Comparison of ENCODE assay signal across 8 mouse cellular contexts in genomic region chr1:66176012-66176837, GRCm38 (mm10). TPM values are rescaled to one million over a fixed set of nuclear protein-coding genes. Genes with fewer than 3 reads are reported as not detected.
DNase-seq lines count a peak whose midpoint lies in the region; ATAC-seq and TF ChIP-seq lines count a peak whose summit lies in the region.

No protein-coding gene starts in this region.

- H3K9ac ChIP-seq in CH12.LX (ENCODE audit: insufficient read depth, low read depth) = no peak overlapping the region
- peak overlapping the region; percentile 97 for H3K9ac ChIP-seq in forebrain, embryonic 13.5 days
- H3K9ac ChIP-seq in liver, embryonic 15.5 days = no peak overlapping the region

- H3K27me3 ChIP-seq in CH12.LX (replicated peaks) = no peaks in the 10 kb centered on the region
- no peaks in the 10 kb centered on the region for H3K27me3 ChIP-seq in forebrain, embryonic 13.5 days
- peaks cover 10% of the 10 kb centered on the region for H3K27me3 ChIP-seq in liver, embryonic 15.5 days

- peaks cover 0 to 21% of the 10 kb centered on the region in 2 experiments; a peak in 2 of 4 replicates for H3K4me1 ChIP-seq in CH12.LX (ENCODE audit: control insufficient read depth in 1 of 2, insufficient read depth in 2 of 2)
- H3K4me1 ChIP-seq in forebrain, embryonic 13.5 days = peaks cover 38% of the 10 kb centered on the region
- H3K4me1 ChIP-seq in liver, embryonic 15.5 days (replicated peaks) = 0 out of 2 replicates have a peak, but pooled peaks cover 5% of the 10 kb centered on the region

- no peaks in the 10 kb centered on the region for H3K36me3 ChIP-seq in CH12.LX (replicated peaks in 1 of 2; ENCODE audit: control insufficient read depth in 1 of 2, insufficient read depth in 1 of 2, low read length in 1 of 2)
- peaks cover 28% of the 10 kb centered on the region for H3K36me3 ChIP-seq in forebrain, embryonic 13.5 days (ENCODE audit: poor library complexity, severe bottlenecking)
- no peaks in the 10 kb centered on the region for H3K36me3 ChIP-seq in liver, embryonic 15.5 days (replicated peaks)

- TF ChIP-seq RAD21 in CH12.LX (IDR thresholded peaks at IDR 0.05; ENCODE audit: low read depth, low read length) = no peak

- in situ Hi-C loops in CH12.LX (cut with MboI; ENCODE audit: low pct_ligation_motif_present, low pct_unique_long_range_greater_than_20kb, low sequenced_read_pairs) = no loop called here

- ATAC-seq in forebrain, embryonic 13.5 days = peak; percentile 64
- ATAC-seq in liver, embryonic 15.5 days (ENCODE audit: insufficient read depth) = no peak
- no peak for ATAC-seq in erythroblast, adult 5-6 weeks (replicated peaks; ENCODE audit: low FRiP score, poor library complexity, severe bottlenecking)

- no peak for TF ChIP-seq POLR2A in CH12.LX (IDR thresholded peaks at IDR 0.05; ENCODE audit: low read depth, low read length)

- H3K4me3 ChIP-seq in CH12.LX (replicated peaks in 1 of 3; ENCODE audit: low read depth in 2 of 3, low read length in 2 of 3, poor library complexity in 1 of 3) = peak overlapping the region in 1 of 3 experiments; percentile 64
- H3K4me3 ChIP-seq in forebrain, embryonic 13.5 days = peak overlapping the region; percentile 89
- no peak overlapping the region; the same call in 1 of the 2 replicates for H3K4me3 ChIP-seq in liver, embryonic 15.5 days (replicated peaks)

- no peak overlapping the region for H3K27ac ChIP-seq in CH12.LX (ENCODE audit: insufficient read depth, low read depth)
- H3K27ac ChIP-seq in forebrain, embryonic 13.5 days = peak overlapping the region; percentile 97
- no peak overlapping the region for H3K27ac ChIP-seq in liver, embryonic 15.5 days (replicated peaks)

- no peak for TF ChIP-seq CTCF in CH12.LX (conservative IDR thresholded peaks at IDR 0.05 in 1 of 2, IDR thresholded peaks at IDR 0.05 in 1 of 2; ENCODE audit: low read depth in 2 of 2, low read length in 2 of 2)

- dilution Hi-C loops in CH12.LX (cut with MboI; ENCODE audit: extremely low pct_ligation_motif_present, extremely low pct_unique_long_range_greater_than_20kb, low sequenced_read_pairs) = no loop called here

- H3K9me3 ChIP-seq in CH12.LX (replicated peaks; ENCODE audit: low read length) = no peaks in the 10 kb centered on the region
- no peaks in the 10 kb centered on the region for H3K9me3 ChIP-seq in forebrain, embryonic 13.5 days (replicated peaks)
- H3K9me3 ChIP-seq in liver, embryonic 15.5 days (replicated peaks) = no peaks in the 10 kb centered on the region

- peak overlapping the region; percentile 71 for H3K4me2 ChIP-seq in CH12.LX (ENCODE audit: insufficient read depth, low read depth, poor library complexity, severe bottlenecking)
- H3K4me2 ChIP-seq in forebrain, embryonic 13.5 days = peak overlapping the region; percentile 69
- H3K4me2 ChIP-seq in liver, embryonic 15.5 days = peak overlapping the region; percentile 65

- no peaks in the 10 kb centered on the region for H3K79me2 ChIP-seq in CH12.LX (replicated peaks; ENCODE audit: control insufficient read depth, extremely low read depth, insufficient read depth, poor library complexity, severe bottlenecking)

- WGBS in forebrain, embryonic 13.5 days = 9% methylated on average over 9 of the region's 9 CpGs
- 23% methylated on average over 9 of the region's 9 CpGs for WGBS in liver, embryonic 15.5 days (ENCODE audit: insufficient replicate concordance)

- TF ChIP-seq EP300 in CH12.LX (IDR thresholded peaks at IDR 0.05; ENCODE audit: low read length) = no peak

- peak; percentile 26 to 36 for DNase-seq in cerebellum, adult 18-20 months
- DNase-seq in cerebellum, adult 9-10 months = no peak
- DNase-seq in CH12.LX (ENCODE audit: extremely low read depth) (peak; percentile 11), adipocyte (ENCODE audit: low spot score) (no peak)
- no peak for DNase-seq in kidney, postnatal 36 days

TF ChIP-seq in CH12.LX, 34 proteins besides CTCF, POLR2A, EP300 and RAD21:
- TF ChIP-seq MAFK (IDR thresholded peaks at IDR 0.05; ENCODE audit: insufficient replicate concordance, low read length) (no peak), UBTF (IDR thresholded peaks at IDR 0.05; ENCODE audit: low read depth, low read length) (no peak), JUN (IDR thresholded peaks at IDR 0.05; ENCODE audit: insufficient read depth, low read depth, low read length) (no peak), GABPA (IDR thresholded peaks at IDR 0.05; ENCODE audit: insufficient replicate concordance, low read depth, low read length) (no peak), TBP (conservative IDR thresholded peaks at IDR 0.05; ENCODE audit: low read depth, low read length) (no peak), JUND (conservative IDR thresholded peaks at IDR 0.05; ENCODE audit: low read depth, low read length) (no peak), USF2 (conservative IDR thresholded peaks at IDR 0.05; ENCODE audit: low read depth, low read length) (no peak), SIN3A (IDR thresholded peaks at IDR 0.05; ENCODE audit: low read length) (no peak), ZC3H11A (IDR thresholded peaks at IDR 0.05; ENCODE audit: low read depth, low read length) (no peak), NELFE (IDR thresholded peaks at IDR 0.05; ENCODE audit: low read depth, low read length) (no peak), TCF12 (IDR thresholded peaks at IDR 0.05; ENCODE audit: low read depth, low read length) (no peak), KAT2A (IDR thresholded peaks at IDR 0.05; ENCODE audit: insufficient replicate concordance, low read length) (no peak), SMC3 (IDR thresholded peaks at IDR 0.05; ENCODE audit: low read depth, low read length) (no peak), ZKSCAN1 (IDR thresholded peaks at IDR 0.05; ENCODE audit: borderline replicate concordance, low read depth, low read length) (no peak), ETS1 (conservative IDR thresholded peaks at IDR 0.05; ENCODE audit: low read depth, low read length) (no peak), CHD2 (IDR thresholded peaks at IDR 0.05; ENCODE audit: low read length) (no peak), POLR2AphosphoS2 (IDR thresholded peaks at IDR 0.05; ENCODE audit: low read depth, low read length) (no peak), MYC (IDR thresholded peaks at IDR 0.05; ENCODE audit: low read depth, low read length) (no peak), MAZ (IDR thresholded peaks at IDR 0.05; ENCODE audit: low read depth, low read length) (no peak)

RNA-seq across cellular contexts. Expression of gene Map2, which starts 1.2 kb away (rescaled TPM):
- total RNA-seq in CH12.LX (2012; rRNA removed) (1.5 and 2.5 TPM in 2 replicates), CH12.LX (2014; rRNA removed) (5.0 and 5.9 TPM in 2 replicates)
- 5.4 and 6.5 TPM in 2 replicates for polyA plus RNA-seq in CH12.LX (2012; ENCODE audit: insufficient read length, low read depth)
- polyA plus RNA-seq in forebrain, embryonic 13.5 days (2015; fragmentation: Nextera tagmentation; extraction: Ambion mirVana) = 332 and 364 TPM in 2 replicates
- polyA plus RNA-seq in liver, embryonic 15.5 days (2015; fragmentation: Nextera tagmentation; extraction: Ambion mirVana) = 1.3 and 1.8 TPM in 2 replicates
- not detected in 2 replicates for total RNA-seq in erythroblast, adult 5-6 weeks (2015; ENCODE audit: low replicate concordance)
- total RNA-seq in erythroblast, adult 5-6 weeks (2017; ENCODE audit: low replicate concordance) = 0.84 TPM in 1 of 2 replicates, not detected in the other

Comparison
In these comparisons a context has a peak if more than half of its experiments do, and no peak if none do; other contexts are left out.
1. DNase-seq: peak in cerebellum, adult 18-20 months (2 of 2) and CH12.LX (single experiment); none in cerebellum, adult 9-10 months (single experiment), kidney, postnatal 36 days (0 of 2) and adipocyte (single experiment).
2. RNA of gene Map2, which starts 1.2 kb away (polyA plus RNA-seq): 332 to 364 TPM in forebrain, embryonic 13.5 days; 5.4 to 6.5 TPM in CH12.LX and 1.3 to 1.8 TPM in liver, embryonic 15.5 days; every median in the first group is over 10 times any median in the second.
3. Peak in every context shown above with its lines, with median percentiles within 50 percentile points of each other: H3K4me2 ChIP-seq.